Mouse (Mus musculus) intestine, embryonic 16.5 days (tissue): ENCODE measurements around the gene Limch1. TPM values are rescaled to one million over a fixed set of nuclear protein-coding genes. Genes with fewer than 3 reads are reported as not detected.
A peak's percentile ranks its signal among the peaks of the same experiment; 100 is the strongest.

Experiments
- ATAC-seq: fragments of 200-750 bp; cut with Nextera tagmentation; 2 replicates; pipeline ENCODE4 v1.8.0; 2017; ENCODE audit warnings: moderate TSS enrichment, moderate library complexity
- H3K27ac ChIP-seq: fragments of 300-500 bp; sonication (generic); 2 replicates; pipeline ENCODE4 v1.5.1; 2014; ENCODE audit warnings: mild to moderate bottlenecking, low read length
- H3K27me3 ChIP-seq: fragments of 300-500 bp; sonication (generic); replicated peaks from 2 replicates; pipeline ENCODE4 v1.6.1; 2014; ENCODE audit warnings: low read length, control low read depth, mixed read lengths; ENCODE audit not compliant: control insufficient read depth, insufficient read depth
- H3K36me3 ChIP-seq: fragments of 300-500 bp; sonication (generic); 2 replicates; pipeline ENCODE4 v1.6.1; 2014; ENCODE audit warnings: low read length, control low read depth; ENCODE audit not compliant: control insufficient read depth, insufficient read depth
- H3K4me1 ChIP-seq: fragments of 300-500 bp; sonication (generic); 2 replicates; pipeline ENCODE4 v1.6.1; 2014; ENCODE audit warnings: low read length, control low read depth, mixed read lengths; ENCODE audit not compliant: control insufficient read depth, insufficient read depth
- H3K4me2 ChIP-seq: fragments of 300-500 bp; sonication (generic); 2 replicates; pipeline ENCODE4 v1.6.1; 2014; ENCODE audit warnings: low read depth, low read length, control low read depth
- H3K4me3 ChIP-seq: fragments of 300-500 bp; sonication (generic); 2 replicates; pipeline ENCODE4 v1.5.1; 2014; ENCODE audit warnings: mild to moderate bottlenecking, low read length
- H3K9ac ChIP-seq: fragments of 300-500 bp; sonication (generic); 2 replicates; pipeline ENCODE4 v1.6.1; 2014; ENCODE audit warnings: low read depth, low read length
- H3K9me3 ChIP-seq: fragments of 300-500 bp; sonication (generic); 2 replicates; pipeline ENCODE4 v1.6.1; 2016; ENCODE audit warnings: low read length, control low read depth; ENCODE audit not compliant: control insufficient read depth
- WGBS: fragments of 180-500 bp; shearing (Covaris S2); extraction: QIAGEN DNeasy Blood & Tissue Kit; methylation state at CpG from one replicate; pipeline ENCODE4 v1.1.7; 2014; 5-methylcytosine and 5-hydroxymethylcytosine counted together
- polyA plus RNA-seq: library from polyadenylated mRNA; unstranded; fragments of >200 nt; fragmentation: Nextera tagmentation; extraction: Ambion mirVana; gene quantifications from 2 replicates; pipeline ENCODE4 v1.2.1, GENCODE M21; 2015

Gene Limch1
- polyA plus RNA-seq, 1 experiment from 2014 or later: 8.5 TPM

DNA sequence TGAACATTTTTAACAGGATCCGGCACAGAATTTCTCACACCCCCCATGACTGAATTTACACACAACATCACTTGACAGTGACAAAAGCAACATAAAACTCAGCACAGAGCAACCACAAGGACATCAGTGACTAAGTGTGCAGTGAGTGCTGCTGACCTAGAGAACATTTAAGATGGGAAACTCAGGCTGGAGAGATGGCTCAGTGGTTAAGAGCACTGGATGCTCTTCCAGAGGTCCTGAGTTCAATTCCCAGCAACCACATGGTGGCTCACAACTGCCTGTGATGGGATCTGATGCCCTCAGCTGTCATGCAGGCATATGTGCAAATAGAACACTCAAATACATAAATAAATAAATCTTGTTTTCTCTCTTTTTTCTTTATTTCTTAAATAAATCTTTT, 12.1 kb upstream of the Limch1 start:
- 100% methylated on average over 1 of the region's 1 CpGs for WGBS
- H3K4me2 ChIP-seq: no peak overlapping the region

GRCm38 (mm10) chr5:66739376-66739775, 6.3 kb upstream of the Limch1 start:
- H3K9ac ChIP-seq: no peak overlapping the region
- no peak overlapping the region for H3K4me2 ChIP-seq
- H3K9me3 ChIP-seq: no peaks in the 10 kb centered on the region
- 91% methylated on average over 3 of the region's 3 CpGs for WGBS
- no peaks in the 10 kb centered on the region for H3K4me1 ChIP-seq
- no peaks in the 10 kb centered on the region for H3K36me3 ChIP-seq
- H3K27me3 ChIP-seq: no peaks in the 10 kb centered on the region
- no peak for ATAC-seq
- H3K27ac ChIP-seq: no peak overlapping the region
- H3K4me3 ChIP-seq: no peak overlapping the region

More for the DNA sequence above, 12.1 kb upstream of the Limch1 start:
- Histone ChIP-seq H3K36me3 (no peaks in the 10 kb centered on the region), H3K27me3 (no peaks in the 10 kb centered on the region), H3K9me3 (no peaks in the 10 kb centered on the region), H3K4me3 (no peak overlapping the region), H3K27ac (no peak overlapping the region), H3K4me1 (no peaks in the 10 kb centered on the region), H3K9ac (no peak overlapping the region)
- no peak for ATAC-seq

DNA sequence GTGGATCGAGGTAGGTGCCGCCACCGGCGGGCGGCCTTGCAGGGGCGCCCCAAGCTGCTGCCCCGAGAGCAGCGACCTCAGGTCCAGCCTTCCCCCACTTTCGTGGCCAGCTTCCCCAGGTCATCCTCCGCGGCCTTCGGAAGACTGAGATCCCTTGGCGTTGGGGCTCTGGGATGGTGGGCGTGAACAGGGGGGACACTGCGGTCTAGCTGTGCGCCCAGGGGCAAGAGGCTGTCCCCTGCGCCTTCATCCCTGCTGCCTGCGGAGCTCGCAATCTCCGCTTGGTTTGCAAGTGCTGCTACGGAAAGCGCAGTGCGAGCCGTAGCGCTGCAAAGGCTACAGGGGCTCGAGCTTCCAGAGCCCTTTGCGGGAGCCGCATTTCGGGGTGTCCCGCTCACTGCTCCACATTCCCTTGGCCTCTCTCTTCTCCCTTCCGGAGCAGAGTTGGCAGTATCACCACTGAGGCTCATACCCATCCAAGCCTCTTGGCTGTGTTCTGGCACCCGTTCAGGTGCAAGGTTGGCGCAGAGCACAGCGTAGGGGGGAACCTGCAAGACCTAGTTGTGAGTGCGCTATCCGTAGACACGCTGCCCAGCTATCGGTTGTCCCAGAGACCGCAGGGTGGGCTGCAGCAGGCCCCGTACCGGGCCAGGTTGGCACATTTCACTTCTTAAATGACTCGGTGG, 512 bp downstream of the Limch1 start:
- H3K9ac ChIP-seq: peak overlapping the region; percentile 67
- peaks cover 9% of the 10 kb centered on the region; the same call in 1 of the 2 replicates for H3K27me3 ChIP-seq
- under 1% methylated on average over 42 of the region's 42 CpGs for WGBS
- H3K4me2 ChIP-seq: peak overlapping the region; percentile 96
- no peaks in the 10 kb centered on the region for H3K9me3 ChIP-seq
- ATAC-seq: peak; percentile 75
- H3K4me3 ChIP-seq: peak overlapping the region; percentile 64
- H3K36me3 ChIP-seq: no peaks in the 10 kb centered on the region
- H3K27ac ChIP-seq: no peak overlapping the region
- peaks cover 3% of the 10 kb centered on the region; the same call in 1 of the 2 replicates for H3K4me1 ChIP-seq

GRCm38 (mm10) chr5:66746761-66747160, 1.1 kb downstream of the Limch1 start:
- peak overlapping the region; percentile 67; the same call in 1 of the 2 replicates for H3K9ac ChIP-seq
- H3K4me1 ChIP-seq: peaks cover 3% of the 10 kb centered on the region; the same call in 1 of the 2 replicates
- no peaks in the 10 kb centered on the region for H3K9me3 ChIP-seq
- peak overlapping the region; percentile 96 for H3K4me2 ChIP-seq
- 19% methylated on average over 11 of the region's 11 CpGs for WGBS
- no peak overlapping the region for H3K27ac ChIP-seq
- peak overlapping the region; percentile 64 for H3K4me3 ChIP-seq
- no peak for ATAC-seq
- no peaks in the 10 kb centered on the region for H3K36me3 ChIP-seq
- peaks cover 9% of the 10 kb centered on the region; the same call in 1 of the 2 replicates for H3K27me3 ChIP-seq

DNA sequence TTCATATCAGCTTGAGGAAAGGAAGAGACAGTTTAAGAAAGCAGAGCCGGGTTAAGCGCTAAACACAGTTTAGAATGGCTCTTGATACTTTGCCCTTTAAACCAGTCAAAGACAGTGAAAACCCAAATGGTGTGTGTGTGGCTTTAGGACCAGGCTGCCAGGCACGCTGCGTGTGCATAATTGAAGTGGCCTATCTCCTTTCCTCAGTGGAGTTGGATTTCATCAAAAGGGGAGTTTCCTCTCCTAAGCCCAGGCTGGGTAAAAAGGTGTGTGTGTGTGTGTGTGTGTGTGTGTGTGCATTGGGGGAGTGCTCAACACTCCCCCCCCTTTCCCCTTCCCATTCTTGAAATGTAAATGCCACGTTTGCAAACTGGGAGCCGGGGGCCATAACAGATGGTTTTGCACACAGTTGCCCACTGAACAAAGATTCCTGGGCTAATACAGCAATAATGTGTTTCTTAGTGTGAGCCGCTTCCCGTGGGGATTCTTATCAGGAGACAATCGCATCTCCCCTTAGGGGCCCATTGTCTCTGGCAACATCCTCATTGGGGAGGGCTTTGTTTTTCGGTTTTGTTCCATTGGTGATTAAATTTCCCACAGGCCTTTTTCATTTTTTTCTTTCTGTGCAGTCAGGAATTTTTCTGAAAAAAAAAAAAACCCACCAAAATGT, 2.3 kb downstream of the Limch1 start:
- no peak for ATAC-seq
- no peak overlapping the region; the same call in 1 of the 2 replicates for H3K4me2 ChIP-seq
- H3K9ac ChIP-seq: no peak overlapping the region
- H3K36me3 ChIP-seq: no peaks in the 10 kb centered on the region
- peaks cover 3% of the 10 kb centered on the region; the same call in 1 of the 2 replicates for H3K4me1 ChIP-seq
- H3K9me3 ChIP-seq: no peaks in the 10 kb centered on the region
- 44% methylated on average over 10 of the region's 10 CpGs for WGBS
- H3K4me3 ChIP-seq: no peak overlapping the region; the same call in 1 of the 2 replicates
- H3K27me3 ChIP-seq: peaks cover 9% of the 10 kb centered on the region; the same call in 1 of the 2 replicates
- H3K27ac ChIP-seq: no peak overlapping the region

- ATAC-seq: no peak
- WGBS: 46% methylated on average over 5 of the region's 5 CpGs
- Histone ChIP-seq H3K9ac (no peak overlapping the region), H3K4me2 (no peak overlapping the region), H3K4me1 (peaks cover 3% of the 10 kb centered on the region; the same call in 1 of the 2 replicates), H3K4me3 (no peak overlapping the region), H3K9me3 (no peaks in the 10 kb centered on the region), H3K27me3 (peaks cover 9% of the 10 kb centered on the region; the same call in 1 of the 2 replicates), H3K27ac (no peak overlapping the region), H3K36me3 (no peaks in the 10 kb centered on the region)
These were observed 3.0 kb downstream of the Limch1 start for GRCm38 (mm10) chr5:66748448-66749115.

DNA sequence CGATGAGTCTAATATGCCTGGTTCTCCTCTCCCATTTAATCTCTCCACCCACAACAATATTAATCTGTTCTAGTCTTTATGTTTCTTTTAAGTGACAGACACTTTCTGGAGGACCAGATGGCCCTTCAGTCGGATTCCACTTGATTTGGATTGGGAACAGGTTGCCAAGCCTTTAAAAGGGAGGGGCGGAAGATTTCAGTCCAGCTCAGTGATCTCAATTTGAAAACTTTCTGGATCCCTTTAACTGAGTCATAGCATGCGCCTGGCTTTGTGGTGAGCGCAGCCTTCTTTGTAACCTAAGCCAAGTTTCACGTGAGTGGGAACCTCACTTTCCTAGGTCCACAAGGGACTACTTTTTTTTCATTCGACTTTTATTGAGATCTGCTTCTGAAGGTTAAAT, 5.0 kb downstream of the Limch1 start:
- Histone ChIP-seq H3K27ac (no peak overlapping the region), H3K4me2 (no peak overlapping the region), H3K9ac (no peak overlapping the region), H3K4me3 (no peak overlapping the region), H3K36me3 (no peaks in the 10 kb centered on the region), H3K4me1 (peaks cover 3% of the 10 kb centered on the region; the same call in 1 of the 2 replicates), H3K27me3 (peaks cover 9% of the 10 kb centered on the region; the same call in 1 of the 2 replicates), H3K9me3 (no peaks in the 10 kb centered on the region)
- 72% methylated on average over 7 of the region's 7 CpGs for WGBS
- ATAC-seq: no peak

DNA sequence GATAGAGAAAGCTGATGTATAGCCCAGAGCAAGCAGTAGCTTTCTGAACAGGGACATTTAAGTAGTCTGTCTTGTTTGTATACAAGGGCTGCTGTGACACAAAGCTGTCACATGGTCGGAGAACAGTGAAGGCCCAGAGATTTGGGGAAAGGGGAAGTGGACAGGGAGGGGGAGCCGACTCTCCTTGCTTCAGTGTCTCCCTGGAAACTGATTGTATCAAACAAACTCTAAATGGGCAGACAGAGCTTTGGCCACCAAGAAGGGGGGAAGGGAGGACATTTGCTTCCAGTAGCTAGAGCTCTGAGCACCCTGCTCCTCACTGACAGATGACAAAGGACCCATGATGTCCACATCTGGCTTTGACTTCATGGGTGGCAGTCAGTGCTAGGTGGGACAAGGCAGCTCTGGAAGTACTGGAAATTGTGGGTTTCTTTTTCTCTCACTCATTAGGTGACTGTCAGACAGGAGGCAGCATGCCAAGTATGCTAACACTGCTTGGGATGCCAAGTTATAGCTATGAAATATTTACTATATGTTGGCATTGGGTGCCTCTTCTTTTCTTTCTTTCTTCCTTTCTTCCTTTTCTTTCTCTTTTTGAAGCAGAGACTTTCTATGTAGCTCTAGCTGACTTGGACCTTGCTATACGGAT, 5.8 kb downstream of the Limch1 start:
- WGBS: 42% methylated on average over 3 of the region's 3 CpGs
- H3K27me3 ChIP-seq: peaks cover 8% of the 10 kb centered on the region; the same call in 1 of the 2 replicates
- H3K4me1 ChIP-seq: peaks cover 2% of the 10 kb centered on the region; the same call in 1 of the 2 replicates
- H3K9me3 ChIP-seq: no peaks in the 10 kb centered on the region
- H3K4me3 ChIP-seq: no peak overlapping the region
- no peak overlapping the region for H3K9ac ChIP-seq
- no peak overlapping the region for H3K27ac ChIP-seq
- no peak for ATAC-seq
- H3K36me3 ChIP-seq: no peaks in the 10 kb centered on the region
- H3K4me2 ChIP-seq: no peak overlapping the region

- Histone ChIP-seq H3K9ac (no peak overlapping the region), H3K4me1 (no peaks in the 10 kb centered on the region), H3K27ac (no peak overlapping the region), H3K4me2 (no peak overlapping the region), H3K27me3 (no peaks in the 10 kb centered on the region), H3K36me3 (no peaks in the 10 kb centered on the region), H3K4me3 (no peak overlapping the region), H3K9me3 (no peaks in the 10 kb centered on the region)
- 75% methylated on average over 9 of the region's 9 CpGs for WGBS
- ATAC-seq: no peak
These were observed 8.0 kb downstream of the Limch1 start for GRCm38 (mm10) chr5:66753620-66754019.
